In genomic region chr1:38334206-38334605, GRCm38 (mm10) we compare ENCODE assay signal across 8 mouse cellular contexts.
DNase-seq lines count a peak whose midpoint lies in the region; ATAC-seq and TF ChIP-seq lines count a peak whose summit lies in the region.

No protein-coding gene starts in this region.

- peak; percentile 31; the same call in 1 of the 2 replicates for ATAC-seq in midbrain, postnatal 0 days (ENCODE audit: low FRiP score)
- ATAC-seq in midbrain, embryonic 15.5 days (replicated peaks), result no peak

- H3K4me1 ChIP-seq in midbrain, postnatal 0 days (ENCODE audit: insufficient read depth, low read length), result no peaks in the 10 kb centered on the region
- peaks cover 3% of the 10 kb centered on the region; the same call in 1 of the 2 replicates for H3K4me1 ChIP-seq in midbrain, embryonic 15.5 days

- no peak overlapping the region for H3K27ac ChIP-seq in midbrain, postnatal 0 days (ENCODE audit: low read depth, low read length)
- no peak overlapping the region for H3K27ac ChIP-seq in midbrain, embryonic 15.5 days

- H3K4me3 ChIP-seq in midbrain, postnatal 0 days (ENCODE audit: low read depth, low read length), result no peak overlapping the region
- H3K4me3 ChIP-seq in midbrain, embryonic 15.5 days, result no peak overlapping the region

- DNase-seq in adrenal gland, adult 2 months, result peak; percentile 4
- DNase-seq in adrenal gland, adult 8-10 months, result no peak
- peak; percentile 86 for DNase-seq in midbrain, postnatal 0 days (ENCODE audit: low spot score)
- peak; percentile 24 for DNase-seq in left cerebral cortex, adult 11 months (ENCODE audit: low spot score)
- DNase-seq in natural killer cell, adult 2 months (ENCODE audit: low spot score in 2 of 2), result no peak
- no peak for DNase-seq in testis, postnatal 10 days (ENCODE audit: low spot score)
- no peak for DNase-seq in embryo, embryonic 10.5 days (ENCODE audit: low spot score)

- no peak for TF ChIP-seq CTCF in midbrain, postnatal 0 days (IDR thresholded peaks at IDR 0.05)

- no peak overlapping the region for H3K4me2 ChIP-seq in midbrain, postnatal 0 days (ENCODE audit: low read depth, low read length, poor library complexity, severe bottlenecking)
- no peak overlapping the region for H3K4me2 ChIP-seq in midbrain, embryonic 15.5 days

- no peaks in the 10 kb centered on the region for H3K36me3 ChIP-seq in midbrain, postnatal 0 days (ENCODE audit: insufficient read depth, low read length)
- H3K36me3 ChIP-seq in midbrain, embryonic 15.5 days (replicated peaks), result no peaks in the 10 kb centered on the region

- 73% methylated on average over 7 of the region's 7 CpGs for whole genome bisulfite sequencing in midbrain, postnatal 0 days
- 78% methylated on average over 7 of the region's 7 CpGs for WGBS in midbrain, embryonic 15.5 days

- no peak overlapping the region for H3K9ac ChIP-seq in midbrain, postnatal 0 days (replicated peaks; ENCODE audit: low read length, poor library complexity, severe bottlenecking)
- no peak overlapping the region for H3K9ac ChIP-seq in midbrain, embryonic 15.5 days

- H3K27me3 ChIP-seq in midbrain, postnatal 0 days (ENCODE audit: insufficient read depth, low read length), result no peaks in the 10 kb centered on the region
- no peaks in the 10 kb centered on the region for H3K27me3 ChIP-seq in midbrain, embryonic 15.5 days (replicated peaks)

- no peaks in the 10 kb centered on the region for H3K9me3 ChIP-seq in midbrain, postnatal 0 days (ENCODE audit: low read length)
- no peaks in the 10 kb centered on the region for H3K9me3 ChIP-seq in midbrain, embryonic 15.5 days

Comparison
In these comparisons a context has a peak if more than half of its experiments do, and no peak if none do; other contexts are left out.
1. DNase-seq: peak in adrenal gland, adult 2 months (single experiment), midbrain, postnatal 0 days (single experiment) and left cerebral cortex, adult 11 months (single experiment); none in adrenal gland, adult 8-10 months (single experiment), natural killer cell, adult 2 months (0 of 2), testis, postnatal 10 days (single experiment) and embryo, embryonic 10.5 days (single experiment).